Mouse (Mus musculus) liver, embryonic 14.5 days (tissue): Measurements from ENCODE around the gene Ptch1. TPM values are rescaled to one million over a fixed set of nuclear protein-coding genes. Genes with fewer than 3 reads are reported as not detected.

Source experiments
- ATAC-seq: fragments of 200-750 bp; cut with Nextera tagmentation; 2 replicates; pipeline ENCODE4 v1.8.0; 2017; ENCODE audit warnings: moderate number of reproducible peaks, mild to moderate bottlenecking, moderate library complexity; ENCODE audit not compliant: insufficient read depth
- DNase-seq, 3 experiments: peaks; one replicate each; pipeline ENCODE4 v3.0.0-alpha.2; 2012 to 2013; ENCODE audit warnings: low read depth in 3 of 3, low spot score in 3 of 3
- H3K27ac ChIP-seq: fragments of 300-500 bp; sonication (generic); 2 replicates; pipeline ENCODE4 v1.5.1; 2014; ENCODE audit warnings: moderate library complexity, mild to moderate bottlenecking, control low read depth, inconsistent platforms
- H3K27me3 ChIP-seq: fragments of 300-500 bp; sonication (generic); 2 replicates; pipeline ENCODE4 v1.6.1; 2014; ENCODE audit warnings: mild to moderate bottlenecking, low read length, moderate library complexity; ENCODE audit not compliant: control insufficient read depth, insufficient read depth
- H3K36me3 ChIP-seq: fragments of 300-500 bp; sonication (generic); replicated peaks from 2 replicates; pipeline ENCODE4 v1.6.1; 2014; ENCODE audit warnings: low read depth; ENCODE audit not compliant: control insufficient read depth, insufficient read depth
- H3K4me1 ChIP-seq, 2 experiments: fragments of 200-500 bp in 1 of 2; fragments of 300-500 bp in 1 of 2; sonication (generic) in 1 of 2; replicated peaks; 2 replicates each; pipeline ENCODE4 v1.6.1; 2012 to 2014; ENCODE audit warnings: antibody characterized with exemption in 1 of 2, inconsistent platforms in 1 of 2, low read length in 1 of 2; ENCODE audit not compliant: control insufficient read depth in 2 of 2, insufficient read depth in 2 of 2
- H3K4me2 ChIP-seq: fragments of 300-500 bp; sonication (generic); 2 replicates; pipeline ENCODE4 v1.6.1; 2014; ENCODE audit warnings: low read depth, mild to moderate bottlenecking, control low read depth, moderate library complexity
- H3K4me3 ChIP-seq, 2 experiments: fragments of 200-500 bp in 1 of 2; fragments of 300-500 bp in 1 of 2; sonication (generic) in 1 of 2; 2 replicates each; pipeline ENCODE4 v1.5.1; 2012 to 2014; ENCODE audit warnings: low read depth in 2 of 2, low read length in 2 of 2, mild to moderate bottlenecking in 2 of 2, control low read depth in 1 of 2, inconsistent platforms in 1 of 2, moderate library complexity in 1 of 2; ENCODE audit not compliant: insufficient read depth in 1 of 2
- H3K9ac ChIP-seq: fragments of 300-500 bp; sonication (generic); replicated peaks from 2 replicates; pipeline ENCODE4 v1.6.1; 2014; ENCODE audit warnings: mild to moderate bottlenecking, control low read depth, moderate library complexity
- H3K9me3 ChIP-seq: fragments of 300-500 bp; sonication (generic); 2 replicates; pipeline ENCODE4 v1.6.1; 2016; ENCODE audit warnings: low read length, mixed read lengths; ENCODE audit not compliant: control insufficient read depth
- CTCF ChIP-seq: IDR thresholded peaks from 2 replicates; pipeline ENCODE4 v1.5.1; 2016; ENCODE audit warnings: antibody characterized with exemption, low read depth, control low read depth
- EP300 ChIP-seq: IDR thresholded peaks from 2 replicates; pipeline ENCODE4 v1.6.1; 2016; ENCODE audit warnings: antibody characterized with exemption, low read depth
- WGBS: fragments of 180-500 bp; shearing (Covaris S2); extraction: QIAGEN DNeasy Blood & Tissue Kit; methylation state at CpG from one replicate; pipeline ENCODE4 v1.1.7; 2014; ENCODE audit not compliant: insufficient replicate concordance; 5-methylcytosine and 5-hydroxymethylcytosine counted together
- polyA plus RNA-seq, 2 experiments: library from polyadenylated mRNA; depleted of rRNA in 1 of 2; stranded (reverse) in 1 of 2; unstranded in 1 of 2; fragments of >200 nt; fragmentation: Nextera tagmentation in 1 of 2; extraction: Ambion mirVana in 1 of 2; gene quantifications; 2 replicates each; pipeline versions ENCODE4 v1.2.1 to v1.2.3; 2012 to 2014

Ptch1 gene
- polyA plus RNA-seq, 2 experiments, result 4.2 to 4.3 TPM

DNA sequence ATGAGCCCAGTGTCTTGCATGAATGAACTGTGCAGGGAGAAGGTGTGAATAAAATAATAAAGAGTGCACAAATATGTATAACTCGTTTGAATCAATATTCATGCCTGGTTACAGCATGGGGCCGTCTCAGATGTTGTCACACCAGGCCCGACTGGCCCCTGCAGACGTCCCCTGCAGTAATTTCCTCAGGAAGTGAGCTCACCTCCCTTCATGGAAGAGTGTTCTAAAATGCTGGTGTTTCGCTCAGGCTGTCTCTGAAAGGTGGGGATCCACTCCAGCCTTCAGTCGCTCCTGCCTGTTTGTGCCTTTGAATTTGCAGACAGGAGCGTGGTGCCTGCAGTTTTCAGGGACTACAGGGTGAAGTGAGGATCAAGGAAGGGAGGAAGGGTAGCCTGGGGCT, 22.5 kb upstream of the Ptch1 start:
- TF ChIP-seq EP300, result no peak
- TF ChIP-seq CTCF, result no peak
- ATAC-seq (no peak), DNase-seq (no peak)
- H3K4me3 ChIP-seq, result no peak overlapping the region
- no peaks in the 10 kb centered on the region for H3K36me3 ChIP-seq
- H3K27ac ChIP-seq, result no peak overlapping the region
- no peak overlapping the region for H3K9ac ChIP-seq
- H3K4me2 ChIP-seq, result no peak overlapping the region
- no peaks in the 10 kb centered on the region for H3K9me3 ChIP-seq
- H3K4me1 ChIP-seq, result no peaks in the 10 kb centered on the region
- WGBS, result 17% methylated on average over 7 of the region's 7 CpGs
- no peaks in the 10 kb centered on the region for H3K27me3 ChIP-seq

GRCm38 (mm10) chr13:63593469-63594050, 20.2 kb upstream of the Ptch1 start:
- no peak for TF ChIP-seq EP300
- no peak for TF ChIP-seq CTCF
- Histone ChIP-seq H3K4me3 (no peak overlapping the region), H3K4me2 (no peak overlapping the region), H3K36me3 (no peaks in the 10 kb centered on the region), H3K27me3 (no peaks in the 10 kb centered on the region), H3K27ac (no peak overlapping the region), H3K9me3 (no peaks in the 10 kb centered on the region), H3K9ac (no peak overlapping the region), H3K4me1 (no peaks in the 10 kb centered on the region)
- ATAC-seq, result no peak
- no peak for DNase-seq
- WGBS, result 72% methylated on average over 13 of the region's 13 CpGs

DNA sequence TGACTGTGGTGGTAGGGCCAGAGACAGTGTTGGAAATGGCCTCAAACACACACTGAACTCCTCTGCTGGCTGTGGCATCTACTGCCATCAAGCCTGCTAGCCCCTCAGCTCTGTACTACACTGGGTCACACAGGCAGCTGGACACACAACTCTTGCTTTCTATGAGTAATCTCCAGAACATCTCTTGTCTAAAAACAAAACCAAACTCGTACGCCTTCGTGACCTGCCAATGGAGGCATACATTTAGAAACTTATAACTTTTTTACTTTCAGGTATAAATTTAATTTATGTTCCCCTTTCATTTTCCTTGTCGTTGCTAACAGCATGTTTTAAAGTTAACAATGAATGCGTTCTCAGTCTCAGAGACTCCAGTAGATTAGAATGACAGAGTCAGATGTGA, 19.4 kb upstream of the Ptch1 start:
- ATAC-seq, result no peak
- WGBS, result 69% methylated on average over 5 of the region's 5 CpGs
- H3K36me3 ChIP-seq, result no peaks in the 10 kb centered on the region

DNA sequence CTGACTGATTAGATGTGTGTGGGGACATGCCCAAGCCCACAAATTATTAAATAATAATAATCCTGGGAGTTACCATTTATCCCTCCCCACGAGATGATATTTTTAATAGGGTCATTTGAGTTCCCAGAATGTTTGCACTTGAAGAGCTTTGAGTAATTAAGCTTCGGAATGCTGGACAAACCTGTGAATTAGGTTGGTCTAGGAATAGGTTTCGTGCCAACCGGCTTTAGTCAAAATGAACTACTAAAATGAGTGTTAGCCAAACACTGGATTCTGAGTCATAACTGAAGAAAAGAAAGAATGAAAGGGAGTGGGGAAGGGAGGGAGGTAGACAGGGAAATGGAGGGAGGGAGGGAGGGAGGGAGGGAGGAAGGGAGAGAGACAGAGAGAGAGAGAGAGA, 1.2 kb upstream of the Ptch1 start:
- Histone ChIP-seq H3K27me3 (peaks cover 58% of the 10 kb centered on the region), H3K4me1 (no peaks in the 10 kb centered on the region), H3K27ac (no peak overlapping the region), H3K4me3 (no peak overlapping the region), H3K4me2 (no peak overlapping the region), H3K9ac (no peak overlapping the region), H3K36me3 (no peaks in the 10 kb centered on the region), H3K9me3 (no peaks in the 10 kb centered on the region)
- no peak for DNase-seq
- TF ChIP-seq EP300 (no peak), CTCF (no peak)
- 45% methylated on average over 4 of the region's 4 CpGs for WGBS
- no peak for ATAC-seq

More for the DNA sequence above, 19.4 kb upstream of the Ptch1 start:
- no peaks in the 10 kb centered on the region for H3K4me1 ChIP-seq
- no peak overlapping the region for H3K4me2 ChIP-seq
- no peak overlapping the region for H3K27ac ChIP-seq
- H3K9me3 ChIP-seq, result no peaks in the 10 kb centered on the region
- no peak for TF ChIP-seq CTCF
- TF ChIP-seq EP300, result no peak
- no peak overlapping the region for H3K4me3 ChIP-seq
- H3K27me3 ChIP-seq, result no peaks in the 10 kb centered on the region
- H3K9ac ChIP-seq, result no peak overlapping the region
- DNase-seq, result no peak

GRCm38 (mm10) chr13:63572453-63573255, 744 bp downstream of the Ptch1 start:
- no peak overlapping the region for H3K9ac ChIP-seq
- H3K27ac ChIP-seq, result no peak overlapping the region
- peak overlapping the region; percentile 36 to 48 for H3K4me3 ChIP-seq
- ATAC-seq (no peak), DNase-seq (no peak)
- H3K27me3 ChIP-seq, result peaks cover 69% of the 10 kb centered on the region
- H3K4me1 ChIP-seq, result peaks cover 0 to 9% of the 10 kb centered on the region in 2 experiments; a peak in 3 of 4 replicates
- WGBS, result 1% methylated on average over 67 of the region's 67 CpGs
- no peaks in the 10 kb centered on the region for H3K36me3 ChIP-seq
- H3K4me2 ChIP-seq, result peak overlapping the region; percentile 65
- H3K9me3 ChIP-seq, result no peaks in the 10 kb centered on the region
- no peak for TF ChIP-seq CTCF
- no peak for TF ChIP-seq EP300
